Mouse (Mus musculus) testis, adult 2 months (tissue): ENCODE data around the gene Aldh1a3.

ENCODE experiments used
- CTCF ChIP-seq: fragments of 200-500 bp; IDR thresholded peaks from 2 replicates; pipeline ENCODE4 v1.5.1; 2012; ENCODE audit warnings: low read depth, mild to moderate bottlenecking, inconsistent platforms, low read length, moderate library complexity; ENCODE audit not compliant: control insufficient read depth, insufficient read depth, insufficient replicate concordance
- POLR2A ChIP-seq: fragments of 200-500 bp; IDR thresholded peaks from 2 replicates; pipeline ENCODE4 v1.6.1; 2012; ENCODE audit warnings: low read depth, mild to moderate bottlenecking, inconsistent platforms, low read length, moderate library complexity; ENCODE audit not compliant: control insufficient read depth

- TF ChIP-seq CTCF: no peak
- peak; percentile 22; the same call in 1 of the 2 replicates for TF ChIP-seq POLR2A
These were observed 21.2 kb downstream of the Aldh1a3 start for GRCm38 (mm10) chr7:66405951-66406721.
